8 mouse cellular contexts compared by ENCODE assay signal in genomic region chr9:15357484-15358275, GRCm38 (mm10). TPM values are rescaled to one million over a fixed set of nuclear protein-coding genes. Genes with fewer than 3 reads are reported as not detected.
DNase-seq lines count a peak whose midpoint lies in the region; ATAC-seq and TF ChIP-seq lines count a peak whose summit lies in the region.

Cep295 (minus strand) TSS chr9:15357788.

- peak; percentile 98 for DNase-seq in heart, postnatal 10 days
- peak; percentile 81 for DNase-seq in large intestine, adult 2 months (ENCODE audit: low read depth, low spot score)
- peak; percentile 98 for DNase-seq in liver, postnatal 0 days
- DNase-seq in testis, postnatal 10 days (ENCODE audit: low spot score): peak; percentile 99

- intact Hi-C loops in heart, postnatal 10 days (cut with DNase I): loop anchor here (5.0 kb wide), 1 partner anchor 520 kb away; no protein-coding TSS in a partner anchor

- H3K4me2 ChIP-seq in forebrain, embryonic 13.5 days: peak within 1 kb of the TSS; percentile 61
- H3K4me2 ChIP-seq in liver, postnatal 0 days (ENCODE audit: low read depth, low read length): peak within 1 kb of the TSS; percentile 73
- H3K4me2 ChIP-seq in neural tube, embryonic 14.5 days (ENCODE audit: low read depth, low read length): peak within 1 kb of the TSS; percentile 85

- H3K36me3 ChIP-seq in ES-Bruce4 (ENCODE audit: control insufficient read depth, insufficient read depth, low read length, poor library complexity, severe bottlenecking): peaks cover 14% of the 10 kb centered on the region
- H3K36me3 ChIP-seq in forebrain, embryonic 13.5 days (ENCODE audit: poor library complexity, severe bottlenecking): peaks cover 11% of the 10 kb centered on the region
- H3K36me3 ChIP-seq in liver, postnatal 0 days (replicated peaks; ENCODE audit: insufficient read depth, low read length): peaks cover 7% of the 10 kb centered on the region
- H3K36me3 ChIP-seq in neural tube, embryonic 14.5 days (ENCODE audit: control insufficient read depth, insufficient read depth, low read length): no peaks in the 10 kb centered on the region

- H3K9me3 ChIP-seq in ES-Bruce4 (replicated peaks; ENCODE audit: control insufficient read depth, insufficient read depth, low read length, poor library complexity, severe bottlenecking): no peaks in the 10 kb centered on the region
- no peaks in the 10 kb centered on the region for H3K9me3 ChIP-seq in forebrain, embryonic 13.5 days (replicated peaks)
- H3K9me3 ChIP-seq in liver, postnatal 0 days (ENCODE audit: low read length): no peaks in the 10 kb centered on the region
- no peaks in the 10 kb centered on the region for H3K9me3 ChIP-seq in neural tube, embryonic 14.5 days (ENCODE audit: control insufficient read depth, low read length)

- WGBS in forebrain, embryonic 13.5 days: 2% methylated on average over 60 of the region's 60 CpGs
- WGBS in large intestine, adult 2 months: 2% methylated on average over 60 of the region's 60 CpGs
- WGBS in liver, postnatal 0 days (ENCODE audit: insufficient replicate concordance): under 1% methylated on average over 58 of the region's 60 CpGs
- 3% methylated on average over 58 of the region's 60 CpGs for WGBS in neural tube, embryonic 14.5 days

- peak within 1 kb of the TSS; percentile 99 for H3K4me3 ChIP-seq in ES-Bruce4 (ENCODE audit: low read depth, low read length)
- H3K4me3 ChIP-seq in forebrain, embryonic 13.5 days: peak within 1 kb of the TSS; percentile 70
- H3K4me3 ChIP-seq in liver, postnatal 0 days (ENCODE audit: low read depth, low read length): peak within 1 kb of the TSS; percentile 81
- H3K4me3 ChIP-seq in neural tube, embryonic 14.5 days (ENCODE audit: low read depth, low read length): peak within 1 kb of the TSS; percentile 83

- H3K4me1 ChIP-seq in ES-Bruce4 (ENCODE audit: control insufficient read depth, insufficient read depth, low read length): peaks cover 1% of the 10 kb centered on the region
- H3K4me1 ChIP-seq in forebrain, embryonic 13.5 days: peaks cover 9% of the 10 kb centered on the region
- H3K4me1 ChIP-seq in liver, postnatal 0 days (ENCODE audit: insufficient read depth): peaks cover 8% of the 10 kb centered on the region; the same call in 1 of the 2 replicates
- peaks cover 6% of the 10 kb centered on the region; the same call in 1 of the 2 replicates for H3K4me1 ChIP-seq in neural tube, embryonic 14.5 days (ENCODE audit: control insufficient read depth, insufficient read depth, low read length)

- peak; percentile 98 for ATAC-seq in cerebellum, adult (ENCODE audit: insufficient number of reproducible peaks, low FRiP score, low TSS enrichment)
- peak; percentile 100 for ATAC-seq in forebrain, embryonic 13.5 days
- ATAC-seq in liver, postnatal 0 days: peak; percentile 100
- ATAC-seq in neural tube, embryonic 14.5 days (ENCODE audit: low read depth): peak; percentile 99

- TF ChIP-seq POLR2A in ES-Bruce4 (IDR thresholded peaks at IDR 0.05; ENCODE audit: insufficient read depth, low read length): peak; percentile 90

- no peaks in the 10 kb centered on the region; the same call in 1 of the 2 replicates for H3K27me3 ChIP-seq in ES-Bruce4 (ENCODE audit: control insufficient read depth, insufficient read depth, low read length, poor library complexity, severe bottlenecking)
- H3K27me3 ChIP-seq in forebrain, embryonic 13.5 days: no peaks in the 10 kb centered on the region; the same call in 1 of the 2 replicates
- no peaks in the 10 kb centered on the region for H3K27me3 ChIP-seq in liver, postnatal 0 days (ENCODE audit: insufficient read depth, low read length)
- no peaks in the 10 kb centered on the region for H3K27me3 ChIP-seq in neural tube, embryonic 14.5 days (ENCODE audit: control insufficient read depth, insufficient read depth, low read length)

- H3K27ac ChIP-seq in ES-Bruce4 (ENCODE audit: insufficient read depth, low read length): no peak within 1 kb of the TSS; the same call in 1 of the 2 replicates
- H3K27ac ChIP-seq in forebrain, embryonic 13.5 days: peak within 1 kb of the TSS; percentile 67
- H3K27ac ChIP-seq in liver, postnatal 0 days (ENCODE audit: low read depth): peak within 1 kb of the TSS; percentile 87
- H3K27ac ChIP-seq in neural tube, embryonic 14.5 days (ENCODE audit: low read depth, low read length): peak within 1 kb of the TSS; percentile 89

- TF ChIP-seq CTCF in ES-Bruce4 (IDR thresholded peaks at IDR 0.05; ENCODE audit: low read depth, low read length): no peak
- TF ChIP-seq CTCF in liver, postnatal 0 days (IDR thresholded peaks at IDR 0.05; ENCODE audit: low read depth): no peak

- TF ChIP-seq EP300 in ES-Bruce4 (IDR thresholded peaks at IDR 0.05; ENCODE audit: insufficient read depth, low read depth, low read length): peak; percentile 51; the same call in 1 of the 2 replicates
- no peak for TF ChIP-seq EP300 in liver, postnatal 0 days (IDR thresholded peaks at IDR 0.05; ENCODE audit: low read depth)

- peak within 1 kb of the TSS; percentile 86 for H3K9ac ChIP-seq in ES-Bruce4 (ENCODE audit: low read depth, poor library complexity, severe bottlenecking)
- H3K9ac ChIP-seq in forebrain, embryonic 13.5 days: peak within 1 kb of the TSS; percentile 73
- H3K9ac ChIP-seq in liver, postnatal 0 days (replicated peaks): peak within 1 kb of the TSS; percentile 86
- peak within 1 kb of the TSS; percentile 72 for H3K9ac ChIP-seq in neural tube, embryonic 14.5 days (replicated peaks; ENCODE audit: low read depth, low read length)

RNA-seq across cellular contexts. Expression of gene Cep295, which starts in this region (rescaled TPM):
- polyA plus RNA-seq in ES-Bruce4 (2011; ENCODE audit: insufficient read depth, insufficient read length, low read depth, missing spikeins): 68.5 and 76.7 TPM in 2 replicates
- polyA plus RNA-seq in forebrain, embryonic 13.5 days (2015; fragmentation: Nextera tagmentation; extraction: Ambion mirVana): 19.2 and 19.3 TPM in 2 replicates
- total RNA-seq in heart, postnatal 10 days (2021): 10 to 100 TPM in 1 of 2 experiments, 1 to 10 TPM in 1; 9.0 to 13.1 TPM
- 3.0 and 5.4 TPM in 2 replicates for polyA plus RNA-seq in large intestine, adult 2 months (2012; rRNA removed)
- 4.5 and 4.8 TPM in 2 replicates for polyA plus RNA-seq in liver, postnatal 0 days (2015; fragmentation: Nextera tagmentation; extraction: Ambion mirVana)
- polyA plus RNA-seq in neural tube, embryonic 14.5 days (2014; fragmentation: Nextera tagmentation; extraction: Ambion mirVana): 19.6 and 19.7 TPM in 2 replicates
